Mouse (Mus musculus) forebrain, embryonic 14.5 days (tissue): ENCODE data around the gene Tmbim6. TPM values are rescaled to one million over a fixed set of nuclear protein-coding genes. Genes with fewer than 3 reads are reported as not detected.
A peak's percentile ranks its signal among the peaks of the same experiment; 100 is the strongest.

Experiments
- ATAC-seq: fragments of 200-750 bp; cut with Nextera tagmentation; 2 replicates; pipeline ENCODE4 v1.8.0; 2017; ENCODE audit warnings: mild to moderate bottlenecking, moderate library complexity
- DNase-seq: peaks from one replicate; pipeline ENCODE4 v3.0.0-alpha.2; 2015; ENCODE audit warnings: low spot score
- H3K27ac ChIP-seq: fragments of 300-500 bp; sonication (generic); 2 replicates; pipeline ENCODE4 v1.5.1; 2014; ENCODE audit warnings: low read depth, mild to moderate bottlenecking, control low read depth, low read length, moderate library complexity
- H3K27me3 ChIP-seq: fragments of 300-500 bp; sonication (generic); replicated peaks from 2 replicates; pipeline ENCODE4 v1.6.1; 2014; ENCODE audit warnings: low read length, control low read depth, mixed read lengths; ENCODE audit not compliant: control insufficient read depth, insufficient read depth
- H3K36me3 ChIP-seq: fragments of 300-500 bp; sonication (generic); 2 replicates; pipeline ENCODE4 v1.6.1; 2014; ENCODE audit warnings: low read length, control low read depth; ENCODE audit not compliant: control insufficient read depth, insufficient read depth
- H3K4me1 ChIP-seq: fragments of 300-500 bp; sonication (generic); 2 replicates; pipeline ENCODE4 v1.6.1; 2014; ENCODE audit warnings: antibody characterized with exemption, low read length, control low read depth; ENCODE audit not compliant: control insufficient read depth, insufficient read depth
- H3K4me2 ChIP-seq: fragments of 300-500 bp; sonication (generic); 2 replicates; pipeline ENCODE4 v1.6.1; 2014; ENCODE audit warnings: mild to moderate bottlenecking, control low read depth, low read length
- H3K4me3 ChIP-seq: fragments of 300-500 bp; sonication (generic); 2 replicates; pipeline ENCODE4 v1.5.1; 2014; ENCODE audit warnings: low read depth, low read length, control low read depth
- H3K9ac ChIP-seq: fragments of 300-500 bp; sonication (generic); 2 replicates; pipeline ENCODE4 v1.6.1; 2014; ENCODE audit warnings: mild to moderate bottlenecking, low read length, control low read depth, moderate library complexity
- H3K9me3 ChIP-seq: fragments of 300-500 bp; sonication (generic); replicated peaks from 2 replicates; pipeline ENCODE4 v1.6.1; 2016; ENCODE audit warnings: low read length, control low read depth, mixed read lengths; ENCODE audit not compliant: control insufficient read depth
- WGBS: fragments of 180-500 bp; shearing (Covaris S2); extraction: QIAGEN DNeasy Blood & Tissue Kit; methylation state at CpG from one replicate; pipeline ENCODE4 v1.1.7; 2014; 5-methylcytosine and 5-hydroxymethylcytosine counted together
- polyA plus RNA-seq: library from polyadenylated mRNA; unstranded; fragments of >200 nt; fragmentation: Nextera tagmentation; extraction: Ambion mirVana; gene quantifications from 2 replicates; pipeline ENCODE4 v1.2.1, GENCODE M21; 2014

Tmbim6 gene
- polyA plus RNA-seq, 1 experiment from 2014 or later, result 247 TPM

- H3K36me3 ChIP-seq, result peaks cover 82% of the 10 kb centered on the region
- DNase-seq, result no peak
- no peak for ATAC-seq
Measured at GRCm38 (mm10) chr15:99405150-99405549, 12.5 kb downstream of the Tmbim6 start.

GRCm38 (mm10) chr15:99406986-99407570 lies 14.4 kb downstream of the Tmbim6 start:
- Histone ChIP-seq H3K9me3 (no peaks in the 10 kb centered on the region), H3K27me3 (no peaks in the 10 kb centered on the region), H3K4me2 (no peak overlapping the region), H3K36me3 (peaks cover 78% of the 10 kb centered on the region), H3K27ac (no peak overlapping the region), H3K9ac (no peak overlapping the region), H3K4me1 (no peaks in the 10 kb centered on the region), H3K4me3 (no peak overlapping the region)
- DNase-seq (no peak), ATAC-seq (no peak)
- 91% methylated on average over 15 of the region's 15 CpGs for WGBS

More at GRCm38 (mm10) chr15:99405150-99405549, 12.5 kb downstream of the Tmbim6 start:
- H3K4me1 ChIP-seq, result no peaks in the 10 kb centered on the region
- H3K27ac ChIP-seq, result no peak overlapping the region
- WGBS, result 92% methylated on average over 9 of the region's 9 CpGs
- no peak overlapping the region for H3K9ac ChIP-seq
- no peak overlapping the region for H3K4me3 ChIP-seq
- no peaks in the 10 kb centered on the region for H3K9me3 ChIP-seq
- no peak overlapping the region for H3K4me2 ChIP-seq
- no peaks in the 10 kb centered on the region for H3K27me3 ChIP-seq

- no peak overlapping the region for H3K27ac ChIP-seq
- H3K27me3 ChIP-seq, result no peaks in the 10 kb centered on the region
- DNase-seq (no peak), ATAC-seq (no peak)
- H3K4me1 ChIP-seq, result no peaks in the 10 kb centered on the region
- no peak overlapping the region for H3K4me3 ChIP-seq
- 95% methylated on average over 9 of the region's 9 CpGs for WGBS
- peaks cover 64% of the 10 kb centered on the region for H3K36me3 ChIP-seq
- no peaks in the 10 kb centered on the region for H3K9me3 ChIP-seq
- H3K4me2 ChIP-seq, result no peak overlapping the region
- no peak overlapping the region for H3K9ac ChIP-seq
Measured at GRCm38 (mm10) chr15:99408845-99409244, 16.2 kb downstream of the Tmbim6 start.

- no peaks in the 10 kb centered on the region for H3K27me3 ChIP-seq
- H3K4me1 ChIP-seq, result no peaks in the 10 kb centered on the region
- peaks cover 35% of the 10 kb centered on the region for H3K36me3 ChIP-seq
- DNase-seq (no peak), ATAC-seq (no peak)
- H3K4me2 ChIP-seq, result no peak overlapping the region
- no peak overlapping the region for H3K9ac ChIP-seq
- no peaks in the 10 kb centered on the region for H3K9me3 ChIP-seq
- no peak overlapping the region for H3K4me3 ChIP-seq
- H3K27ac ChIP-seq, result no peak overlapping the region
- 62% methylated on average over 14 of the region's 14 CpGs for WGBS
Measured at GRCm38 (mm10) chr15:99411747-99412146, 19.1 kb downstream of the Tmbim6 start.

GRCm38 (mm10) chr15:99415793-99416192 lies 23.1 kb downstream of the Tmbim6 start:
- DNase-seq, result peak; percentile 35
- Histone ChIP-seq H3K9ac (no peak overlapping the region), H3K9me3 (no peaks in the 10 kb centered on the region), H3K4me1 (peaks cover 5% of the 10 kb centered on the region), H3K4me3 (no peak overlapping the region), H3K36me3 (no peaks in the 10 kb centered on the region), H3K27ac (no peak overlapping the region), H3K27me3 (no peaks in the 10 kb centered on the region), H3K4me2 (no peak overlapping the region)
- WGBS, result 16% methylated on average over 2 of the region's 2 CpGs
- no peak for ATAC-seq

- Histone ChIP-seq H3K4me2 (no peak overlapping the region), H3K9me3 (no peaks in the 10 kb centered on the region), H3K4me3 (no peak overlapping the region), H3K27me3 (no peaks in the 10 kb centered on the region), H3K9ac (no peak overlapping the region), H3K36me3 (no peaks in the 10 kb centered on the region), H3K4me1 (peaks cover 6% of the 10 kb centered on the region), H3K27ac (no peak overlapping the region)
- DNase-seq, result peak; percentile 91
- peak; percentile 32; the same call in 1 of the 2 replicates for ATAC-seq
- WGBS, result 23% methylated on average over 13 of the region's 13 CpGs
Measured at GRCm38 (mm10) chr15:99416348-99416882, 23.7 kb downstream of the Tmbim6 start.

- 35% methylated on average over 4 of the region's 4 CpGs for WGBS
Measured at GRCm38 (mm10) chr15:99416957-99417356, 24.3 kb downstream of the Tmbim6 start.

GRCm38 (mm10) chr15:99417692-99418271 lies 25.1 kb downstream of the Tmbim6 start:
- WGBS, result 58% methylated on average over 17 of the region's 17 CpGs
- ATAC-seq, result no peak

More at GRCm38 (mm10) chr15:99416957-99417356, 24.3 kb downstream of the Tmbim6 start:
- Histone ChIP-seq H3K4me2 (no peak overlapping the region), H3K4me3 (no peak overlapping the region), H3K36me3 (no peaks in the 10 kb centered on the region), H3K9ac (no peak overlapping the region), H3K9me3 (no peaks in the 10 kb centered on the region), H3K27me3 (no peaks in the 10 kb centered on the region), H3K4me1 (peaks cover 6% of the 10 kb centered on the region), H3K27ac (no peak overlapping the region)
- ATAC-seq (no peak), DNase-seq (no peak)

GRCm38 (mm10) chr15:99420101-99420500 lies 27.4 kb downstream of the Tmbim6 start:
- DNase-seq (no peak), ATAC-seq (no peak)
- 15% methylated on average over 5 of the region's 5 CpGs for WGBS
- Histone ChIP-seq H3K36me3 (peaks cover 30% of the 10 kb centered on the region), H3K4me3 (no peak overlapping the region), H3K27me3 (no peaks in the 10 kb centered on the region), H3K4me2 (peak overlapping the region; percentile 27), H3K4me1 (peaks cover 6% of the 10 kb centered on the region), H3K9me3 (no peaks in the 10 kb centered on the region), H3K9ac (peak overlapping the region; percentile 18; the same call in 1 of the 2 replicates), H3K27ac (peak overlapping the region; percentile 75)

More at GRCm38 (mm10) chr15:99417692-99418271, 25.1 kb downstream of the Tmbim6 start:
- no peak overlapping the region for H3K4me2 ChIP-seq
- no peak for DNase-seq
- H3K36me3 ChIP-seq, result peaks cover 7% of the 10 kb centered on the region
- H3K4me3 ChIP-seq, result no peak overlapping the region
- H3K27me3 ChIP-seq, result no peaks in the 10 kb centered on the region
- no peak overlapping the region for H3K27ac ChIP-seq
- no peak overlapping the region for H3K9ac ChIP-seq
- H3K4me1 ChIP-seq, result peaks cover 6% of the 10 kb centered on the region
- no peaks in the 10 kb centered on the region for H3K9me3 ChIP-seq
